Mouse (Mus musculus) stomach, embryonic 15.5 days (tissue): ENCODE measurements around the gene Sapcd1. TPM values are rescaled to one million over a fixed set of nuclear protein-coding genes. Genes with fewer than 3 reads are reported as not detected.

ENCODE experiments used
- ATAC-seq: fragments of 200-750 bp; cut with Nextera tagmentation; 2 replicates; pipeline ENCODE4 v1.8.0; 2017; ENCODE audit warnings: low read depth, moderate number of reproducible peaks, moderate TSS enrichment; ENCODE audit not compliant: insufficient read depth, low FRiP score
- H3K27ac ChIP-seq: fragments of 300-500 bp; sonication (generic); 2 replicates; pipeline ENCODE4 v1.5.1; 2015; ENCODE audit warnings: mild to moderate bottlenecking, inconsistent platforms
- H3K27me3 ChIP-seq: fragments of 300-500 bp; sonication (generic); replicated peaks from 2 replicates; pipeline ENCODE4 v1.6.1; 2015; ENCODE audit warnings: inconsistent platforms
- H3K36me3 ChIP-seq: fragments of 300-500 bp; sonication (generic); 2 replicates; pipeline ENCODE4 v1.6.1; 2015; ENCODE audit warnings: inconsistent platforms
- H3K4me1 ChIP-seq: fragments of 300-500 bp; sonication (generic); 2 replicates; pipeline ENCODE4 v1.6.1; 2015; ENCODE audit warnings: inconsistent platforms
- H3K4me2 ChIP-seq: fragments of 300-500 bp; sonication (generic); 2 replicates; pipeline ENCODE4 v1.6.1; 2015; ENCODE audit warnings: mild to moderate bottlenecking, inconsistent platforms
- H3K4me3 ChIP-seq: fragments of 300-500 bp; sonication (generic); replicated peaks from 2 replicates; pipeline ENCODE4 v1.5.1; 2015; ENCODE audit warnings: inconsistent platforms
- H3K9ac ChIP-seq: fragments of 300-500 bp; sonication (generic); 2 replicates; pipeline ENCODE4 v1.6.1; 2015; ENCODE audit warnings: inconsistent platforms
- H3K9me3 ChIP-seq: fragments of 300-500 bp; sonication (generic); 2 replicates; pipeline ENCODE4 v1.6.1; 2016; ENCODE audit warnings: inconsistent platforms
- WGBS: fragments of 180-500 bp; shearing (Covaris S2); methylation state at CpG from one replicate; pipeline ENCODE4 v1.1.7; 2015; 5-methylcytosine and 5-hydroxymethylcytosine counted together
- polyA plus RNA-seq: library from polyadenylated mRNA; unstranded; fragments of >200 nt; fragmentation: Nextera tagmentation; extraction: Ambion mirVana; gene quantifications from 2 replicates; pipeline ENCODE4 v1.2.1, GENCODE M21; 2015

The Sapcd1 gene
- polyA plus RNA-seq, 1 experiment from 2014 or later = 14.8 TPM

DNA sequence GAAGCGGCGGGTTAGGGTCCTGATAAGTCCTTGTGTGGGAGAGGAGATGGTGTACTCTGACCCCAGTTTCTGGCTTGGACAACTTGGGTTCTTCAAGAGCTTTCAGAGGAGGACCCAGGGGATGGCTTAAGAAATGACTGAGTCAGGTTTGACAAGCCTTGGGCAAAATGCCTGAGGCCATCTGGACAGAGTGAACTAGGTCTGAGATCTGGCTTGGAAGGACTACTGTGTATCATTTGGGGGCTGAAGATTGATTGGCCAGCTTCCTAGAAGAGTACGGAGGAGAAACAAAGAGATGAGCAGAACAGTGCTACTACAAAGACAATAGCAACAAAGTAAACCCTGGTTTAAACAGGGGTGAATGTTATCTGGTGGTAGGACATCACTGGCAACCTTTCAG, 35.6 kb upstream of the Sapcd1 start:
- no peak for ATAC-seq
- Histone ChIP-seq H3K4me1 (peaks cover 55% of the 10 kb centered on the region), H3K4me3 (no peak overlapping the region), H3K27me3 (0 out of 2 replicates have a peak, but pooled peaks cover 6% of the 10 kb centered on the region), H3K4me2 (no peak overlapping the region), H3K27ac (0 out of 2 replicates have a peak overlapping the region, but pooled peaks have one; percentile 84), H3K36me3 (peaks cover 17% of the 10 kb centered on the region), H3K9me3 (no peaks in the 10 kb centered on the region), H3K9ac (no peak overlapping the region)
- WGBS = 82% methylated on average over 3 of the region's 3 CpGs

DNA sequence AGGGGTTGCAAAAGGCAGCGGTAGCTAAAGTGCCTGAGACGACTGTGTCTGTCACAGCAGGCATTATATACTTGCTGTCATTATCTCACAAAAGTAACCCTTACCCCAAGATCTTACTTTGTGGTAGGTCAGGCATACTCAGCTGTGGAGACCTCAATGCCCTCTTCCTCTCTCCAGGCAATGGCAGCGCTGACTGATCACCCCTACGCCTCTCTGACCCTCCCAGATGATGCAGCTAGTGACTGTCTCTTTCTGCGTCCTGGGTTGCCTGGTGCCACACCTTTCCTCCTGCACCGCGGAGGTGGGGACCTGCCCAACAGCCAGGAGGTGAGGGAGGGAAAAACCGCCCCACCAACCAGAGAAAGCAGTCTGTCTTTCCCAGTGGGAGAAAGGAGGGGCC, 33.5 kb upstream of the Sapcd1 start:
- Histone ChIP-seq H3K27me3 (no peaks in the 10 kb centered on the region), H3K27ac (no peak overlapping the region), H3K36me3 (peaks cover 28% of the 10 kb centered on the region), H3K4me2 (0 out of 2 replicates have a peak overlapping the region, but pooled peaks have one; percentile 2), H3K9me3 (no peaks in the 10 kb centered on the region), H3K4me3 (no peak overlapping the region), H3K4me1 (peaks cover 58% of the 10 kb centered on the region), H3K9ac (no peak overlapping the region)
- 82% methylated on average over 8 of the region's 8 CpGs for WGBS
- ATAC-seq = no peak

DNA sequence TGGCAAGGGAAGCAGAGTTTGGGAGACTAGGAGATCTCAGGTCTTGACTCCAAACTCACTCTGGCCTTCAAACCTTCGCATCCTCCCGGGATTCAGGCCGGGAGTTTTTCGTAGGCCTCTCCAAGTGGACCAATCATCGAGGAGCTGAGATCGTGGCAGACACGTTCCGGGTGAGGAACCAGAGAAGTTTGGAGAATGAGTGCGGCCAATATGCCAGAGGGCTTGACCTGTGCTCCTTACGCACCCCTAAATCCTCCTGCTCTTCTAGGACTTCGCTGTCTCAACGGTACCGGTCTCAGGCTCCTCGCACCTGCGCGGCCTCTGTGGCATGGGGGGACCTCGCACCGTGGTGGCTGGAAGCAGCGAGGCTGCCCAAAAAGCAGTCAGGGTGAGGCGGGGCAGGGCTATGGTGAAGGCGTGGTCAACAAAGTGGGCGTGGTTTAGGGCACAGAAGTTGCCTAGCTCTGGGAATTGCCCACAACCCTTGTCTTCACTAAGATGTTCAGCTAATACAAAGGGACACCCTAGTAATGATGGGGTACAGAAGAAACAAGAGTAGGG, 33.0 kb upstream of the Sapcd1 start:
- Histone ChIP-seq H3K36me3 (peaks cover 33% of the 10 kb centered on the region), H3K27ac (no peak overlapping the region), H3K9ac (no peak overlapping the region; the same call in 1 of the 2 replicates), H3K27me3 (no peaks in the 10 kb centered on the region), H3K9me3 (no peaks in the 10 kb centered on the region), H3K4me2 (peak overlapping the region; percentile 83), H3K4me1 (peaks cover 58% of the 10 kb centered on the region), H3K4me3 (peak overlapping the region; percentile 69)
- 58% methylated on average over 22 of the region's 22 CpGs for WGBS
- no peak for ATAC-seq

DNA sequence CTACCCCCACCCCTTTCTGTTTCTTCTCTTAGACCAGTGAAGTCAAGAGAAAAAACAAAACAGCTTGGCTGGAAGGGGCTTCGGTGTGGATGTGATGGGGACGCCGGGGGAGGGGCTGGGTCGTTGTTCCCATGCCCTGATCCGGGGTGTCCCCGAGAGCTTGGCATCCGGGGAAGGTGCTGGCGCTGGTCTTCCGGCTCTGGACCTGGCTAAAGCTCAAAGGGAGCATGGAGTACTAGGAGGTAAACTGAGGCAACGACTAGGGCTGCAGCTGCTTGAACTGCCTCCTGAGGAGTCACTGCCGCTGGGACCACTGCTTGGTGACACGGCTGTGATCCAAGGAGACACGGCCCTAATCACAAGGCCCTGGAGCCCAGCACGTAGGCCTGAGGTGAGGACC, 32.3 kb upstream of the Sapcd1 start:
- peaks cover 51% of the 10 kb centered on the region for H3K4me1 ChIP-seq
- H3K4me3 ChIP-seq = peak overlapping the region; percentile 69
- peak overlapping the region; percentile 83 for H3K4me2 ChIP-seq
- no peak overlapping the region for H3K27ac ChIP-seq
- peaks cover 38% of the 10 kb centered on the region for H3K36me3 ChIP-seq
- ATAC-seq = no peak
- no peaks in the 10 kb centered on the region for H3K9me3 ChIP-seq
- 29% methylated on average over 14 of the region's 14 CpGs for WGBS
- H3K9ac ChIP-seq = peak overlapping the region; percentile 36; the same call in 1 of the 2 replicates
- no peaks in the 10 kb centered on the region for H3K27me3 ChIP-seq

DNA sequence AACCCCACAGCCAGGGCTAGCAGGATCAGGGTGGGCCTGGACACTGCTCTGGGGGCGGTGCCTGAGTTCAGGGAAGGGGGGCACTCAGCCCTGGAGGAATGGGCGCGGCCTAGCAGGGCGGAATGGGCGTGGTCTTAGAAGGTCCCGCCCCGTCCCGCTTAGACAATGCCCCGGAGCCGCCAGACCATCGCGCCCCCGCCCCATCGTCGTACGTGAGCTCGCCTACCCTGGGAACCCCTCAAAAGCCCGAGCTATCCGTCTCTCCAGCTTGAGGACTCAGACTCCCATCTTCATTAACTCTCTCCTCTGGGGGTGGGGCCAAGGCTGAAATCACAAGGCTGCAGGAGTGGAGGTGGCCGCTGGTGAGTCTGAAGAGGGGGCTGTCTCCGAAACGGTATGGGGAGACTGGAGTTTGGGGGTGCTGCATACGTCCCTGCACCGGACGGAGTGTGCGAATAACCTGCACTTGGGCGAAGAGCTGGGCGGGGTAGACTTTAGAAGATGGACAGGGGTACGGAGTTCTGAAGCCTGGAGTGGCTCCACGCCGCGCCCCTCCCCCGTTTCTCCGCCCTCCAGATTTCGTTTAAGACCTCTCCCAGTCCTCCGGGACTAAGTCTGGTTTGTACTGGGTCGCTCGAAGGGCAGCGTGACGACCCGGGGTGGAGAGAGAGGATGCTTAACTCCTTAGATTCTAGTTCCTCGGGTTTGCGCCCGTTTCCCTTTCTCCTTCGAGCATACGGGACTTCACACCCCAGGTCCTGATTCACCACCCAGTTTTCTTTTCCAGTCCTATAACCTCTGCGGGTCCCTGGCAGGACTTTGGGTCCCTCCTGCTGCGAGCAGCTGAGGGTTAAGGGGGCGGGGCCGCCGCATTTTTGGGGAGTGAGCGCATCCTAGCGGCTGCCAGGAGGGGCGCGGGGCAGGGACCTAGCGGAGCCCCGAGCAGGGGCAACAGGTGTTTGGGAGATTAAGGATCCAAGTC, 31.4 kb upstream of the Sapcd1 start, which contains the start of gene Ddah2:
TSS of gene Ddah2 (plus strand) at position 125 of the 982 bp plus-strand sequence.
- H3K27me3 ChIP-seq = no peaks in the 10 kb centered on the region
- peak within 1 kb of the TSS; percentile 83 for H3K4me2 ChIP-seq
- H3K4me3 ChIP-seq = peak within 1 kb of the TSS; percentile 69
- H3K9me3 ChIP-seq = no peaks in the 10 kb centered on the region
- ATAC-seq = peak; percentile 86
- peaks cover 43% of the 10 kb centered on the region for H3K4me1 ChIP-seq
- peak within 1 kb of the TSS; percentile 78 for H3K9ac ChIP-seq
- H3K36me3 ChIP-seq = peaks cover 44% of the 10 kb centered on the region
- peak within 1 kb of the TSS; percentile 91 for H3K27ac ChIP-seq
- under 1% methylated on average over 57 of the region's 57 CpGs for WGBS

DNA sequence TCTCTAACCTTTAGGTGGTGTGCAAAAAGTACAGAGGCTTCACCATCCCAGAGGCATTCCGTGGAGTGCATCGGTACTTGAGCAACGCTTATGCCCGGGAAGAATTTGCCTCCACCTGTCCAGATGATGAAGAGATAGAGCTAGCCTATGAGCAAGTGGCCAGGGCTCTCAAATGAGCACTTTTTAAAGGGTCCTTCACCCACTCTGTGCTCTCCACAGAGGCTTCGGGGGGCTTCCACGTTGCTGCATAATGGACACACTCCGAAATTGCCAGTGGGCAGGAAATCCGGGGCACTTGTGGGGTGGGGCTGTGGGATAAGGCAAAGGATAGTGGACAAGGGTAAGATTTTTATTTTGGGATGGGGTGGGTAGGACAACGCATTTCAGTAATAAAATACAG, 30.5 kb upstream of the Sapcd1 start:
- Histone ChIP-seq H3K4me1 (peaks cover 39% of the 10 kb centered on the region), H3K9me3 (no peaks in the 10 kb centered on the region), H3K27ac (peak overlapping the region; percentile 91), H3K4me3 (peak overlapping the region; percentile 69), H3K36me3 (peaks cover 50% of the 10 kb centered on the region), H3K9ac (no peak overlapping the region), H3K4me2 (no peak overlapping the region; the same call in 1 of the 2 replicates), H3K27me3 (no peaks in the 10 kb centered on the region)
- WGBS = 56% methylated on average over 9 of the region's 9 CpGs
- ATAC-seq = no peak

DNA sequence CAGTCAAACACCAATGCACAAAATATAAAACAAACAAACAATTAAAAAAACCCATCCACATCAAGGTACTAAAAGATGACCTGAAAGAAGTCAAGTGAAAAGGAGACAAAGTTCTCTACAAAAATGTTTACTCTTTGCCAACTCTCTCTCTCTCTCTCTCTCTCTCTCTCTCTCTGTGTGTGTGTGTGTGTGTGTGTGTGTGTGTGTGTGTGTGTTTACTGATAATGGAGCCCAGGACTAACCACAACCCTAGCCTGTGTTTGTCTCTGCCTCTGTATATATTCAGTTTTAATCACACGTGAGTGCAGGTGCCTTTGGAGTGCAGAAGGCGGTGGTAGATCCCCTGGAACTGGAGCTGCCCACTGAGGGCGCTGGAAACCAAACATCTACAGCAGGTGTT, 29.3 kb upstream of the Sapcd1 start:
- H3K4me3 ChIP-seq = no peak overlapping the region
- no peak overlapping the region for H3K9ac ChIP-seq
- no peak for ATAC-seq
- H3K27ac ChIP-seq = no peak overlapping the region
- H3K4me2 ChIP-seq = no peak overlapping the region
- peaks cover 38% of the 10 kb centered on the region for H3K4me1 ChIP-seq
- H3K27me3 ChIP-seq = no peaks in the 10 kb centered on the region
- peaks cover 55% of the 10 kb centered on the region for H3K36me3 ChIP-seq
- 68% methylated on average over 3 of the region's 3 CpGs for WGBS
- H3K9me3 ChIP-seq = no peaks in the 10 kb centered on the region

DNA sequence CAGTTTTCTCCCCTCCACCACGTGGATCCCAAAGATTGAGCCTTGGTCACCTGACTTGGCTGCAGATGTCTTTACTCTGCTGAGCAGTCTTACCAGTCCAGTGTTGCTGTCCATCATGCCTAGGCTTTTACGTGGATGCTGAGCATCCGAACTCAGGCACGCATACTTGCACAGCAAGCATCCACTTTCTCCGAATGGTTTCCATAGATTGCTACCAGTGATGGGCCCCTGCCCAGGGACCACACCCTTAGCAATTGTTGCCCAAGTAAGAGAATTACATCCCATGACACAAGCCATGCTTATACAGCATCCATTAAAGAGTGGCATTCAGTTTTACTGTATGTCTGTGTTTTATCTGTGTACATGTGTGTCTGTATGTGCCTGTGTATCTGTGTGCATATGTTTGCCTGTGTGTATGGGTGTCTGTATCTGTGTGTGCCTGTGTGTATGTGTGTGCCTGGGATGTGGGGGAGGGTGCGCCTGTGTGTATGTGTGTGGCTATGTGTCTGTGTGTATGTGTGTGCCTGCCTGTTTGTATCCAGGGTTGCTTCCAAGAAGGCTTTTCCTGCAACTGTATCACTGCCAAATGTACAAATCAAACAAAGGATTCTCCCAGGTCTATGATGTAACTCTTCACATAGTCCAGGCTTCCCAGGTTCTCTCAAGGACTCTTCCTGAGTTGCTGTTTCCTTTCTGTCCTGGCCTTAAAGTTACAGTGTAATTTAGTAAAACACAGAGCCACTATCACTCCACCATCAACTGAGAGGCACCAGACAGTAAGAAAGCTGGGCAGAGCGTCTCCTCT, 28.1 kb upstream of the Sapcd1 start:
- Histone ChIP-seq H3K4me2 (no peak overlapping the region), H3K4me3 (no peak overlapping the region), H3K4me1 (peaks cover 32% of the 10 kb centered on the region), H3K36me3 (peaks cover 46% of the 10 kb centered on the region), H3K9me3 (no peaks in the 10 kb centered on the region), H3K27ac (no peak overlapping the region), H3K9ac (no peak overlapping the region), H3K27me3 (no peaks in the 10 kb centered on the region)
- ATAC-seq = no peak
- WGBS = 85% methylated on average over 7 of the region's 7 CpGs

DNA sequence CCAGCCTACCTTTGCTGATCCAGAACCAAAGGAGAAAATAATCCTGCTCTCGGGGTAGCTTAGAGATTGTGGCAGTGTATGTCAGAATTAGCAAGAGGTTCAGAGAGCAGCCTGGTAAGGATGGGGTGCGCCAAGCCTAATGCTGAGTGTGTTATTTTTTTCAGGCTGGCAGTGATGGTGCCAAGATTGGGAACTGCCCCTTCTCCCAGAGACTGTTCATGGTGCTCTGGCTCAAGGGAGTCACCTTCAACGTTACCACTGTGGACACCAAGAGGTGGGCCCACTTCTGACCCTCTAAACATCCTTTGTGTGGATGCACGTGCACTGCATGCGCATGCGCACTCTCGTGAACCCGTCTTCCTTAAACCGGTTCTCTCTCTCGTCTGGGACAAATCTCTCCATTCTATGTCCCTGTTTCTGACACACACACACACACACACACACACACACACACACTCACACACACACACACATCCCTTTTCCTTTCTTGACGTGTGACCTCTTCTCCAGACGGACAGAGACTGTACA, 24.5 kb upstream of the Sapcd1 start:
- peak overlapping the region; percentile 78; the same call in 1 of the 2 replicates for H3K9ac ChIP-seq
- peak overlapping the region; percentile 98 for H3K27ac ChIP-seq
- no peaks in the 10 kb centered on the region for H3K9me3 ChIP-seq
- peak overlapping the region; percentile 65 for H3K4me3 ChIP-seq
- WGBS = 72% methylated on average over 12 of the region's 12 CpGs
- peaks cover 32% of the 10 kb centered on the region for H3K36me3 ChIP-seq
- H3K27me3 ChIP-seq = no peaks in the 10 kb centered on the region
- no peak for ATAC-seq
- peak overlapping the region; percentile 80 for H3K4me2 ChIP-seq
- H3K4me1 ChIP-seq = peaks cover 29% of the 10 kb centered on the region

DNA sequence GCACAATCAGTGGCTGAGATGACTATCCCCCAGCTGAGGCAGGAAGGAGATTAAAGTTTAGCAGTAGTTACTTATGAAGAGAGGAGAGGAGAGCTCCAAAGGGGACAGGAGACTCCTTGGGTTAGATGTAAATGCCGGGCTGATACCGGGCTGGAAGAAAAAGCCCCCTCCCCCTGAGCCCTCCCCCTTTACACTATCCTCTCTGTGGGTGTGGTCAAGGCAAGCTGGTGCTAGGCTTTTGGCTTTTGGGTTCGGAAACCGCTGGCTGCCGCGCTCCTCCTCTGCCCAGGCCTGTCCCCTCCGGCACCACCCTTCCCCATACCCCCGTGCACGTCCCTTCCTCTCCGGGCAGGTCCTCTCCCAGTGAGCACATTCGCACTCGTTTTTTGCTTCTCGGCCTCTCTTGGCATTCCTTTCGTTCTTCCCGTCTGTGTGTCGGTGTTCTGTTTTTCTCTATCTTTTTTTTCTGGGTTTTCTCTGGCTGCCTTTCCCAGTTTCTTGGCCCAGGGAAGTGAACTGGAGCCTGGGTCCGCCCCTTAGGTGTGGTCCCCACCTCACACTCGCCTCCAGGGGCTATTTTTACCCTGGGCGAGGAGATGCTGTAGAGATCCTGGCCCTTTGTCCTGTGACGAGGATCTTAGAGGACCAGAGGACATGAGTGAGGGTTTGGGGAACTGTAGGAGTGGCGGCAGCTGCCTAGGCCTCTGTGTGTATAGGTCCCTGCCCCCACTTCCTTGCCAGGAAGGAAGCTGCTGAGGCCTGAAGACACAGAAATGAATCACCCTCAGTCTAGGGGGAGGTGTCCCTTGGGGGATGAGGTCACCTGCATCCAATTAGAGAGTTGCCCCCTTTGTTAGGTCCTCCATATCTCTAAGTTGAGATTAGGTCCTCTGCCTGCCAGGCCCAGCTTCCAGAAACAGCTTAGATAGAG, 23.6 kb upstream of the Sapcd1 start:
- WGBS = under 1% methylated on average over 21 of the region's 21 CpGs
- H3K4me3 ChIP-seq = peak overlapping the region; percentile 65
- H3K27me3 ChIP-seq = no peaks in the 10 kb centered on the region
- no peaks in the 10 kb centered on the region for H3K9me3 ChIP-seq
- peaks cover 32% of the 10 kb centered on the region for H3K4me1 ChIP-seq
- peak; percentile 54 for ATAC-seq
- H3K9ac ChIP-seq = peak overlapping the region; percentile 78
- H3K27ac ChIP-seq = peak overlapping the region; percentile 98
- peaks cover 28% of the 10 kb centered on the region for H3K36me3 ChIP-seq
- H3K4me2 ChIP-seq = peak overlapping the region; percentile 80
